Mouse (Mus musculus): Measurements from ENCODE around the gene Cdc42. TPM values are rescaled to one million over a fixed set of nuclear protein-coding genes. Genes with fewer than 3 reads are reported as not detected.

Cdc42 gene
- polyA plus RNA-seq, 1 experiment from 2014 or later = 462 TPM

- 66% methylated on average over 3 of the region's 3 CpGs for WGBS
- H3K4me3 ChIP-seq = no peak overlapping the region
- ATAC-seq (replicated peaks; ENCODE audit: insufficient number of reproducible peaks, insufficient read depth, low FRiP score, low read depth) = no peak
These were observed 76.2 kb downstream of the Cdc42 start for GRCm38 (mm10) chr4:137281273-137281672.

DNA sequence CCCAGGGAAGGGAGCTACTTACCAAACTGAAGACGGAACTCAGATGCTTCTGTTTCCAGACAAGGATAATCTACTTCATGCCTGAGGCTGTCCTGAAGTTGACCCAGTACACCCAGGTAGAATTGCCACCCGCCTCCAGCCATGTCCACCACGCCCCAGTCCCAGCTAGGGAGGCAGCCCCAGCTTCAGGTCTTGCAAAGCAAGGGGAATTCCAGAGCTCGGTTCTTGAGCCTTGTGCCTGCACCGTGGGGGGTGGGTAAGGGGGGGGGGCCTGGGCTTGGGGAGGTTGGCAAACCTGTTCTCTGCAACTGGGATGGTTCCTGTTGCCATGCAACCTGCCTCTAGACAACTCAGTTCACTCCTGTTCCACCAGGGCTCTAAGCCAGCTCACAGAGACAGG, 78.2 kb downstream of the Cdc42 start:
- H3K27me3 ChIP-seq = peaks cover 97% of the 10 kb centered on the region
- H3K4me1 ChIP-seq (replicated peaks) = peaks cover 35% of the 10 kb centered on the region
- 26% methylated on average over 5 of the region's 5 CpGs for WGBS
- H3K27ac ChIP-seq = no peak overlapping the region
- no peak overlapping the region for H3K9ac ChIP-seq
- H3K4me2 ChIP-seq = no peak overlapping the region
- no peak for ATAC-seq (replicated peaks; ENCODE audit: insufficient number of reproducible peaks, insufficient read depth, low FRiP score, low read depth)
- H3K36me3 ChIP-seq = no peaks in the 10 kb centered on the region
- no peak overlapping the region; the same call in 1 of the 2 replicates for H3K4me3 ChIP-seq
- H3K9me3 ChIP-seq (replicated peaks) = no peaks in the 10 kb centered on the region

More at GRCm38 (mm10) chr4:137281273-137281672, 76.2 kb downstream of the Cdc42 start:
- peaks cover 35% of the 10 kb centered on the region for H3K4me1 ChIP-seq (replicated peaks)
- no peak overlapping the region for H3K9ac ChIP-seq
- peaks cover 86% of the 10 kb centered on the region for H3K27me3 ChIP-seq
- H3K36me3 ChIP-seq = no peaks in the 10 kb centered on the region
- no peak overlapping the region for H3K4me2 ChIP-seq
- no peak overlapping the region for H3K27ac ChIP-seq
- H3K9me3 ChIP-seq (replicated peaks) = no peaks in the 10 kb centered on the region

- ATAC-seq (replicated peaks; ENCODE audit: insufficient number of reproducible peaks, insufficient read depth, low FRiP score, low read depth) = no peak
- H3K27me3 ChIP-seq = peaks cover 95% of the 10 kb centered on the region
- 4% methylated on average over 21 of the region's 22 CpGs for WGBS
- peak overlapping the region; percentile 57 for H3K4me3 ChIP-seq
- peaks cover 33% of the 10 kb centered on the region for H3K4me1 ChIP-seq (replicated peaks)
- no peaks in the 10 kb centered on the region for H3K36me3 ChIP-seq
- H3K9ac ChIP-seq = peak overlapping the region; percentile 40; the same call in 1 of the 2 replicates
- H3K9me3 ChIP-seq (replicated peaks) = no peaks in the 10 kb centered on the region
- H3K4me2 ChIP-seq = peak overlapping the region; percentile 83
- no peak overlapping the region for H3K27ac ChIP-seq
These were observed 79.1 kb downstream of the Cdc42 start for GRCm38 (mm10) chr4:137278144-137279040.

GRCm38 (mm10) chr4:137277600-137278143, 79.8 kb downstream of the Cdc42 start:
- H3K4me2 ChIP-seq = peak overlapping the region; percentile 83
- H3K9me3 ChIP-seq (replicated peaks) = no peaks in the 10 kb centered on the region
- H3K36me3 ChIP-seq = no peaks in the 10 kb centered on the region
- H3K27me3 ChIP-seq = peaks cover 94% of the 10 kb centered on the region
- peak overlapping the region; percentile 57 for H3K4me3 ChIP-seq
- ATAC-seq (replicated peaks; ENCODE audit: insufficient number of reproducible peaks, insufficient read depth, low FRiP score, low read depth) = no peak
- H3K27ac ChIP-seq = 0 out of 2 replicates have a peak overlapping the region, but pooled peaks have one; percentile 3
- peak overlapping the region; percentile 40; the same call in 1 of the 2 replicates for H3K9ac ChIP-seq
- WGBS = under 1% methylated on average over 56 of the region's 71 CpGs
- peaks cover 27% of the 10 kb centered on the region for H3K4me1 ChIP-seq (replicated peaks)

GRCm38 (mm10) chr4:137277166-137277513, 80.4 kb downstream of the Cdc42 start, which contains the start of gene Wnt4:
TSS of gene Wnt4 (plus strand) at chr4:137277489.
- Histone ChIP-seq H3K9ac (peak within 1 kb of the TSS; percentile 40), H3K4me3 (peak within 1 kb of the TSS; percentile 57), H3K9me3 (replicated peaks) (no peaks in the 10 kb centered on the region), H3K27ac (peak within 1 kb of the TSS; percentile 3; the same call in 1 of the 2 replicates), H3K27me3 (peaks cover 89% of the 10 kb centered on the region), H3K4me2 (peak within 1 kb of the TSS; percentile 83), H3K36me3 (no peaks in the 10 kb centered on the region), H3K4me1 (replicated peaks) (peaks cover 22% of the 10 kb centered on the region)
- ATAC-seq (replicated peaks; ENCODE audit: insufficient number of reproducible peaks, insufficient read depth, low FRiP score, low read depth) = peak; percentile 80
- WGBS = 1% methylated on average over 31 of the region's 45 CpGs

DNA sequence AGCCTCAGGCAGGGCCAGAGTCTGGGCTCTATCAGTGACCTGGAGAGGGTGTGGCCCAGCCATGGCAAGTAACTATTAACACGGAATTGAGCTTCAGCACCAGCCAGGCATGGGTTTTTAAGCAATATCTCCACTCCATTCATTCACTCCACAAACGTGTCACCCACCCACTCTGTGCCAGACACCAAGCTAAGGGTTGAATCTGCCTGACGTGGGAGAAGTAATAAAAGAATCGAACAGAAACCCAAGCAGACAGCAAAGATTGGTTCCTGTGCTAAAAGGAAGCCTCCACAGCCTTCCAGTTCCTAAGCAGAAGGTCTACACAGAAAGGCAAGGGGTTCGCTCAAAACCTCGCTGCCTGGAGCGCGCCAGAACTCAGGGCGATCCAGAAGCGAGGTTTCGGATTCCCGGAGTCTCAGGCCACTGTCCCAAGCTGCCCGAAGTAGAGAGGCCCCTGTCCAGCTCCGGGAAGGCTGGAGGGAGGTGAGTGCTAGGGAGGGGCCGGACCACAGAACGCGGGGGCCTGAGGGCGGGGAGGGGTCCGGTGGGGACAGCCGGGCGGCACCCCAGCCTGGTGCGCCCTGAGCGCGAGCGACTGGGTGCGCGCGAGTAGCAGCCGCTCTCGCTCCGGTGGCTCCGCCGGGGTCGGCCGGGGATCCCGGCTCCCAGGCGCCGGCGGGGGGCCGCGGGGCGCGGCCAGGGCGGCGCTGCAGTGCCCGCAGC, 80.9 kb downstream of the Cdc42 start:
- Histone ChIP-seq H3K36me3 (no peaks in the 10 kb centered on the region), H3K9me3 (replicated peaks) (no peaks in the 10 kb centered on the region), H3K27me3 (peaks cover 87% of the 10 kb centered on the region), H3K4me2 (peak overlapping the region; percentile 83), H3K4me1 (replicated peaks) (peaks cover 22% of the 10 kb centered on the region), H3K9ac (peak overlapping the region; percentile 40), H3K27ac (no peak overlapping the region; the same call in 1 of the 2 replicates), H3K4me3 (peak overlapping the region; percentile 57)
- peak; percentile 24; the same call in 1 of the 2 replicates for ATAC-seq (replicated peaks; ENCODE audit: insufficient number of reproducible peaks, insufficient read depth, low FRiP score, low read depth)
- whole genome bisulfite sequencing = 3% methylated on average over 29 of the region's 46 CpGs

GRCm38 (mm10) chr4:137274304-137274703, 83.2 kb downstream of the Cdc42 start:
- ATAC-seq (replicated peaks; ENCODE audit: insufficient number of reproducible peaks, insufficient read depth, low FRiP score, low read depth) = no peak
- H3K27ac ChIP-seq = no peak overlapping the region

DNA sequence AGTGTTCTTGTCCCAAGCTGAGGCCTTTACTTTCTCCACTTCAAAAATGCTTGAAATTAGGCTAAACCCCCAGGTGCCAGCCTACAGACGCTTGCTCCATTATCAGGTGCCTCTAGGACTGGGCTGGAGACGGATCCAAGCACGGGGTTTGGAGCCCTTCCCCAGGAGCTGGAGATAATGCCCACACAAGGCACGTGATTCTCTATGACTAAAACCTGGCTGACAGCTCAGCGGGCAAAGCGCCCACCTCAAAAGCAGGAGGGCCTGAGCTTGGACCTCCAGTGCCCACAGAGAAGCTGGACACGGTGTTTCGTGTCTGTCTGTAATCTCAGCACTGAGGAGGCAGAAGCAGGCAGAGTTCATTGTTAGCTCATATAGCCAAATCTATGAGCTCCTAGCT, 85.7 kb downstream of the Cdc42 start:
- H3K36me3 ChIP-seq = no peaks in the 10 kb centered on the region
- no peak overlapping the region for H3K4me2 ChIP-seq
- no peak overlapping the region for H3K27ac ChIP-seq
- H3K9me3 ChIP-seq (replicated peaks) = no peaks in the 10 kb centered on the region
- H3K27me3 ChIP-seq = peaks cover 45% of the 10 kb centered on the region
- H3K9ac ChIP-seq = no peak overlapping the region
- H3K4me3 ChIP-seq = no peak overlapping the region
- WGBS = 60% methylated on average over 8 of the region's 8 CpGs
- ATAC-seq (replicated peaks; ENCODE audit: insufficient number of reproducible peaks, insufficient read depth, low FRiP score, low read depth) = no peak
- peaks cover 3% of the 10 kb centered on the region for H3K4me1 ChIP-seq (replicated peaks)

More at GRCm38 (mm10) chr4:137274304-137274703, 83.2 kb downstream of the Cdc42 start:
- H3K4me1 ChIP-seq (replicated peaks) = peaks cover 22% of the 10 kb centered on the region
- no peak overlapping the region for H3K4me2 ChIP-seq
- peaks cover 67% of the 10 kb centered on the region for H3K27me3 ChIP-seq
- WGBS = 8% methylated on average over 6 of the region's 6 CpGs
- H3K36me3 ChIP-seq = no peaks in the 10 kb centered on the region
- H3K9me3 ChIP-seq (replicated peaks) = no peaks in the 10 kb centered on the region
- no peak overlapping the region for H3K9ac ChIP-seq
- H3K4me3 ChIP-seq = no peak overlapping the region

Other genes with a start within 250 kb of the Cdc42 start
- gene Wnt4, start 80.2 kb downstream of the Cdc42 start, polyA plus RNA-seq (2015; fragmentation: Nextera tagmentation; extraction: Ambion mirVana) = 1.7 and 4.3 TPM in 2 replicates
- gene Cela3a, start 52.1 kb upstream of the Cdc42 start, polyA plus RNA-seq (2015; fragmentation: Nextera tagmentation; extraction: Ambion mirVana) = not detected in 2 replicates
- not detected in 2 replicates for gene Cela3b, start 72.8 kb upstream of the Cdc42 start, polyA plus RNA-seq (2015; fragmentation: Nextera tagmentation; extraction: Ambion mirVana)
- not detected in 2 replicates for gene 1700013G24Rik, start 95.6 kb upstream of the Cdc42 start, polyA plus RNA-seq (2015; fragmentation: Nextera tagmentation; extraction: Ambion mirVana)
- 41.3 and 56.3 TPM in 2 replicates for gene Hspg2, start 111.0 kb upstream of the Cdc42 start, polyA plus RNA-seq (2015; fragmentation: Nextera tagmentation; extraction: Ambion mirVana)
- gene Ldlrad2, start 216.8 kb upstream of the Cdc42 start, polyA plus RNA-seq (2015; fragmentation: Nextera tagmentation; extraction: Ambion mirVana) = 0.34 TPM in 1 of 2 replicates, not detected in the other
- 29.7 and 38.5 TPM in 2 replicates for gene Usp48, start 236.0 kb upstream of the Cdc42 start, polyA plus RNA-seq (2015; fragmentation: Nextera tagmentation; extraction: Ambion mirVana)